Mouse (Mus musculus) embryonic facial prominence, embryonic 15.5 days (tissue): ENCODE measurements around the gene Tmem165. TPM values are rescaled to one million over a fixed set of nuclear protein-coding genes. Genes with fewer than 3 reads are reported as not detected.

Source experiments
- ATAC-seq: fragments of 200-750 bp; cut with Nextera tagmentation; 2 replicates; pipeline ENCODE4 v1.8.0; 2017; ENCODE audit warnings: low read depth, moderate TSS enrichment; ENCODE audit not compliant: insufficient number of reproducible peaks, low FRiP score, low TSS enrichment
- H3K27ac ChIP-seq: fragments of 300-500 bp; sonication (generic); replicated peaks from 2 replicates; pipeline ENCODE4 v1.5.1; 2015; ENCODE audit warnings: mild to moderate bottlenecking, inconsistent platforms
- H3K27me3 ChIP-seq: fragments of 300-500 bp; sonication (generic); 2 replicates; pipeline ENCODE4 v1.6.1; 2015; ENCODE audit warnings: inconsistent platforms
- H3K36me3 ChIP-seq: fragments of 300-500 bp; sonication (generic); 2 replicates; pipeline ENCODE4 v1.6.1; 2015; ENCODE audit warnings: mild to moderate bottlenecking, inconsistent platforms
- H3K4me1 ChIP-seq: fragments of 300-500 bp; sonication (generic); 2 replicates; pipeline ENCODE4 v1.6.1; 2015; ENCODE audit warnings: inconsistent platforms
- H3K4me2 ChIP-seq: fragments of 300-500 bp; sonication (generic); replicated peaks from 2 replicates; pipeline ENCODE4 v1.6.1; 2015; ENCODE audit warnings: mild to moderate bottlenecking, inconsistent platforms
- H3K4me3 ChIP-seq: fragments of 300-500 bp; sonication (generic); replicated peaks from 2 replicates; pipeline ENCODE4 v1.5.1; 2015; ENCODE audit warnings: mild to moderate bottlenecking, inconsistent platforms
- H3K9ac ChIP-seq: fragments of 300-500 bp; sonication (generic); 2 replicates; pipeline ENCODE4 v1.6.1; 2015; ENCODE audit warnings: inconsistent platforms
- H3K9me3 ChIP-seq: fragments of 300-500 bp; sonication (generic); replicated peaks from 2 replicates; pipeline ENCODE4 v1.6.1; 2016; ENCODE audit warnings: inconsistent platforms
- WGBS: fragments of 180-500 bp; shearing (Covaris S2); methylation state at CpG from one replicate; pipeline ENCODE4 v1.1.7; 2015; 5-methylcytosine and 5-hydroxymethylcytosine counted together
- polyA plus RNA-seq: library from polyadenylated mRNA; unstranded; fragments of >200 nt; fragmentation: Nextera tagmentation; extraction: Ambion mirVana; gene quantifications from 2 replicates; pipeline ENCODE4 v1.2.1, GENCODE M21; 2015

The Tmem165 gene
- polyA plus RNA-seq, result 94.0 and 99.9 TPM in 2 replicates

- Histone ChIP-seq H3K9ac (peak within 1 kb of the TSS; percentile 87), H3K4me3 (peak within 1 kb of the TSS; percentile 94), H3K27me3 (no peaks in the 10 kb centered on the region), H3K4me1 (peaks cover 30% of the 10 kb centered on the region), H3K36me3 (no peaks in the 10 kb centered on the region), H3K9me3 (no peaks in the 10 kb centered on the region), H3K4me2 (peak within 1 kb of the TSS; percentile 77), H3K27ac (peak within 1 kb of the TSS; percentile 96)
- peak; percentile 97 for ATAC-seq
- 0% methylated on average over 60 of the region's 62 CpGs for WGBS
These were observed at the start of gene Tmem165 for GRCm38 (mm10) chr5:76183750-76184261. Gene Tmem165 (plus strand): TSS chr5:76183880.

- Histone ChIP-seq H3K9me3 (no peaks in the 10 kb centered on the region), H3K4me1 (peaks cover 8% of the 10 kb centered on the region), H3K27ac (no peak overlapping the region), H3K4me2 (no peak overlapping the region), H3K4me3 (no peak overlapping the region), H3K9ac (no peak overlapping the region), H3K36me3 (no peaks in the 10 kb centered on the region), H3K27me3 (no peaks in the 10 kb centered on the region)
- WGBS, result 56% methylated on average over 1 of the region's 1 CpGs
- no peak for ATAC-seq
These were observed 48.0 kb upstream of the Tmem165 start for GRCm38 (mm10) chr5:76135644-76136043.

- no peaks in the 10 kb centered on the region for H3K36me3 ChIP-seq
- no peak overlapping the region for H3K9ac ChIP-seq
- no peak for ATAC-seq
- H3K9me3 ChIP-seq, result no peaks in the 10 kb centered on the region
- no peak overlapping the region for H3K27ac ChIP-seq
- 90% methylated on average over 3 of the region's 3 CpGs for WGBS
- no peak overlapping the region for H3K4me3 ChIP-seq
- no peaks in the 10 kb centered on the region for H3K27me3 ChIP-seq
- no peak overlapping the region for H3K4me2 ChIP-seq
- peaks cover 11% of the 10 kb centered on the region for H3K4me1 ChIP-seq
These were observed 47.4 kb upstream of the Tmem165 start for GRCm38 (mm10) chr5:76136271-76136670.

- 78% methylated on average over 1 of the region's 1 CpGs for WGBS
- no peak overlapping the region for H3K4me3 ChIP-seq
- H3K9me3 ChIP-seq, result no peaks in the 10 kb centered on the region
- no peak for ATAC-seq
- no peaks in the 10 kb centered on the region for H3K27me3 ChIP-seq
- H3K27ac ChIP-seq, result no peak overlapping the region
- peaks cover 13% of the 10 kb centered on the region for H3K4me1 ChIP-seq
- H3K4me2 ChIP-seq, result no peak overlapping the region
- no peaks in the 10 kb centered on the region for H3K36me3 ChIP-seq
- no peak overlapping the region for H3K9ac ChIP-seq
These were observed 46.1 kb upstream of the Tmem165 start for GRCm38 (mm10) chr5:76137586-76137985.

- H3K27me3 ChIP-seq, result no peaks in the 10 kb centered on the region
- no peak overlapping the region for H3K4me2 ChIP-seq
- no peak overlapping the region for H3K9ac ChIP-seq
- H3K9me3 ChIP-seq, result no peaks in the 10 kb centered on the region
- H3K4me3 ChIP-seq, result no peak overlapping the region
- no peak overlapping the region for H3K27ac ChIP-seq
- H3K36me3 ChIP-seq, result no peaks in the 10 kb centered on the region
- no peak for ATAC-seq
- H3K4me1 ChIP-seq, result peaks cover 13% of the 10 kb centered on the region
- WGBS, result 80% methylated on average over 1 of the region's 1 CpGs
These were observed 45.6 kb upstream of the Tmem165 start for GRCm38 (mm10) chr5:76138071-76138470.

- H3K9me3 ChIP-seq, result no peaks in the 10 kb centered on the region
- H3K4me3 ChIP-seq, result no peak overlapping the region
- WGBS, result 79% methylated on average over 10 of the region's 10 CpGs
- no peak overlapping the region for H3K4me2 ChIP-seq
- no peak overlapping the region for H3K27ac ChIP-seq
- H3K27me3 ChIP-seq, result no peaks in the 10 kb centered on the region
- no peak for ATAC-seq
- H3K36me3 ChIP-seq, result no peaks in the 10 kb centered on the region
- H3K4me1 ChIP-seq, result peaks cover 13% of the 10 kb centered on the region
- H3K9ac ChIP-seq, result no peak overlapping the region
These were observed 45.2 kb upstream of the Tmem165 start for GRCm38 (mm10) chr5:76138512-76138911.

- ATAC-seq, result no peak
- Histone ChIP-seq H3K4me2 (peak overlapping the region; percentile 67), H3K27ac (peak overlapping the region; percentile 99), H3K27me3 (no peaks in the 10 kb centered on the region), H3K4me1 (peaks cover 13% of the 10 kb centered on the region), H3K9ac (peak overlapping the region; percentile 90; the same call in 1 of the 2 replicates), H3K9me3 (no peaks in the 10 kb centered on the region), H3K4me3 (peak overlapping the region; percentile 77), H3K36me3 (no peaks in the 10 kb centered on the region)
- WGBS, result 57% methylated on average over 7 of the region's 7 CpGs
These were observed 44.5 kb upstream of the Tmem165 start for GRCm38 (mm10) chr5:76139171-76139671.

- Histone ChIP-seq H3K4me1 (peaks cover 13% of the 10 kb centered on the region), H3K4me2 (peak within 1 kb of the TSS; percentile 67), H3K4me3 (peak within 1 kb of the TSS; percentile 77), H3K9ac (peak within 1 kb of the TSS; percentile 90), H3K36me3 (no peaks in the 10 kb centered on the region), H3K27me3 (no peaks in the 10 kb centered on the region), H3K9me3 (no peaks in the 10 kb centered on the region), H3K27ac (peak within 1 kb of the TSS; percentile 99)
- ATAC-seq, result peak; percentile 96
- under 1% methylated on average over 69 of the region's 69 CpGs for WGBS
These were observed 43.6 kb upstream of the Tmem165 start, which contains the start of gene Srd5a3 for GRCm38 (mm10) chr5:76139808-76140729. Gene Srd5a3 (plus strand): TSS chr5:76140271.

GRCm38 (mm10) chr5:76140730-76141066 lies 43.0 kb upstream of the Tmem165 start:
- H3K4me2 ChIP-seq, result peak overlapping the region; percentile 67
- H3K36me3 ChIP-seq, result no peaks in the 10 kb centered on the region
- ATAC-seq, result 0 out of 2 replicates have a peak, but pooled peaks have one; percentile 17
- 6% methylated on average over 9 of the region's 9 CpGs for WGBS
- peak overlapping the region; percentile 90 for H3K9ac ChIP-seq
- no peaks in the 10 kb centered on the region for H3K27me3 ChIP-seq
- H3K27ac ChIP-seq, result peak overlapping the region; percentile 99
- H3K9me3 ChIP-seq, result no peaks in the 10 kb centered on the region
- H3K4me1 ChIP-seq, result peaks cover 13% of the 10 kb centered on the region
- peak overlapping the region; percentile 77 for H3K4me3 ChIP-seq

- Histone ChIP-seq H3K9me3 (no peaks in the 10 kb centered on the region), H3K36me3 (no peaks in the 10 kb centered on the region), H3K27me3 (no peaks in the 10 kb centered on the region), H3K9ac (no peak overlapping the region), H3K27ac (no peak overlapping the region), H3K4me1 (peaks cover 13% of the 10 kb centered on the region), H3K4me2 (no peak overlapping the region), H3K4me3 (no peak overlapping the region)
- 84% methylated on average over 4 of the region's 4 CpGs for WGBS
- no peak for ATAC-seq
These were observed 40.3 kb upstream of the Tmem165 start for GRCm38 (mm10) chr5:76143356-76143755.

- Histone ChIP-seq H3K4me2 (no peak overlapping the region), H3K27me3 (no peaks in the 10 kb centered on the region), H3K27ac (no peak overlapping the region), H3K9ac (no peak overlapping the region), H3K9me3 (no peaks in the 10 kb centered on the region), H3K36me3 (peaks cover 17% of the 10 kb centered on the region), H3K4me1 (0 out of 2 replicates have a peak, but pooled peaks cover 1% of the 10 kb centered on the region), H3K4me3 (no peak overlapping the region)
- ATAC-seq, result 0 out of 2 replicates have a peak, but pooled peaks have one; percentile 7
- WGBS, result 95% methylated on average over 1 of the region's 1 CpGs
These were observed 37.3 kb upstream of the Tmem165 start for GRCm38 (mm10) chr5:76146401-76146800.
